Mouse (Mus musculus) heart, postnatal 25 days (tissue): Measurements from ENCODE around the gene Tmsb15b1. TPM values are rescaled to one million over a fixed set of nuclear protein-coding genes. Genes with fewer than 3 reads are reported as not detected.
A peak's percentile ranks its signal among the peaks of the same experiment; 100 is the strongest.
"Not testable (repeated sequence)": the region's sequence is repeated elsewhere in the genome, so short reads cannot be mapped to it uniquely, and the experiment has no call there.

Experiments used
- DNase-seq: peaks from one replicate; pipeline ENCODE4 v3.0.0; 2022; ENCODE audit warnings: low spot score
- intact Hi-C: fragments of 180-260 bp; cut with DNase I; formaldehyde crosslinking; loops from one replicate; pipeline ENCODE4 v1.15.1; 2025
- total RNA-seq, 2 experiments: library from RNA; stranded (reverse); gene quantifications; 2 replicates each; pipeline ENCODE4 v1.2.3; 2021

The Tmsb15b1 gene
- 1 to 10 TPM in 1 of 2 experiments, not detected in 1; 1.2 TPM for total RNA-seq

DNA sequence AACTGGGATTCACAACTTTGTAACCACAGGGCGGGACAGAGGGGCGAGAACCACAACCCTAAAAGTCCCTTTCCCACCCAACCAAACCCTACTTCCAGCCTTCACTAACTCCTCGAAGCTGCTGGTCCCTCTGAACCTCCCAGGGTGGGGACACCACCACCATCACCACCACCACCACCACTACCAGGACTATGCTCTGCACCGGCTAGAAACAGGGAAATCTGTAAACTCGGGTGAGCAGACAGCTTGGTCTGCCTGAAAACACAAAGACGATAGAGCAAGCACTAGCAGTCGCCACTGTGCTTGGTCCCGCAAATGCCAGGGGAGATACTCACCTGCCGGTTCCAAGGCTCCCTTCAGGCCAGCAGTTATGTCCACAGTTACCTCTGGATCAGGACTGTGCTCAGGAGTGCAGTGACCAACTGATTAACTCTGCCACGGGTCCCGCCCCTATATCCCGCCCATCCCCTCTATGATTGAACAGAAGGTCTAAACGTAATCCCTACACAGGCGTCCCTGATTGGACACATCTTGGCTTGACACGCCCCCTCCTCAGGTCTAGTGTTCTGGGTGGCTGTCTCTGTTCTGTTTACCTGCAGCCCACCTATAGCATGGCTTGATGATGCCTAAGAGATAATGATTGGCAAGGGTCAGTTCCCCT, at the start of gene Tmsb15b1, which contains the start of gene Tmsb15l:
Tmsb15b1 (minus strand) TSS at position 451 of the 661 bp plus-strand sequence.
Tmsb15l (minus strand) TSS at position 446 of the 661 bp plus-strand sequence.
- no peak for DNase-seq
- intact Hi-C loops: no loop called here

GRCm38 (mm10) chrX:137019310-137019709, 42.6 kb upstream of the Tmsb15b1 start:
- no peak for DNase-seq
- intact Hi-C loops: no loop called here

DNA sequence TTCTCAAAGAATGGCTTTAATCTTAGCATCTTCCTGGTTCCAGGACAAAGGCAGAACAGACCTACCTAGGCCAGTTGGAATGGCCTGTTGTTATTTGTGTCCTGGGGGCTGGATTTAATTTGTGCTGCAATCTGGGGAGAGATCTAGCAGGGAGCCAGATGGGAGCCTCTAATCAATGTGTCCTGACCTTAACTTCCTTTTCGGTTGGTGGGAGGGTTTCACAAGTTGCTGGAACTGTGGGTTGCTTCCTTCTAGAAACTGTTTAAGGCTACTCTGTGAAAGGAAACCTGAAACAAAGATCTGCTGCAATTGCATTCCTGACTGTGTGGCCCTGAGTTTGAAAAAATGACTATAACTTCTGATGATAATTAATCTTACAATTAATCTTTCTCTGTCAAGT, 41.0 kb upstream of the Tmsb15b1 start:
- DNase-seq: no peak
- intact Hi-C loops: no loop called here

GRCm38 (mm10) chrX:137015099-137015709, 38.5 kb upstream of the Tmsb15b1 start:
- intact Hi-C loops: loop anchor here (2.0 kb wide), 1 partner anchor 272 kb away; the partner anchor contains the start of gene Morf4l2
- no peak for DNase-seq

- intact Hi-C loops: no loop called here
- DNase-seq: no peak
Observed at GRCm38 (mm10) chrX:136996256-136996655, 19.6 kb upstream of the Tmsb15b1 start.

DNA sequence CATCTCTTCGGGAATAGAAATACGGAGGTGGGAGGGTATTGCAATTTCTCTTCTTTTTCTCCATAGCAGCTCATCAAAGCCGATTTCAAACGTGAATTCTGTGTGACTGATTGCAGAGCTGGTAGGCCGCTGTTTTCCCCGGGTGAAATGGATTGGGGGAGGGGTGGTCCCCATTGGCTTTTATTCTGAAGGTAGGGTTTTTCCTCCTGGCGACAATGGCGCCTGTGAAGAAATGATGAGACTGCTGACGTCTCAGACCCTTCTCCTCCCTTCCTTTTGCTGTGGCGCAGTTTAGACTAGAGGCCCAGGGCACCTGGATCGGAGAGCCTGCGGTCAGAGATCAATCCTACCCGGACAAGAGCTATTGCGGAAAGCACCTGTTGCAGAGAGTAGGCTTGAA, 17.0 kb upstream of the Tmsb15b1 start:
- intact Hi-C loops: no loop called here
- no peak for DNase-seq

- intact Hi-C loops: no loop called here
- DNase-seq: peak; percentile 9
Observed at GRCm38 (mm10) chrX:136992978-136993547, 16.4 kb upstream of the Tmsb15b1 start, which contains the start of gene Zcchc18. Gene Zcchc18, plus strand, starts transcription at chrX:136993155.

GRCm38 (mm10) chrX:136992191-136992965, 15.7 kb upstream of the Tmsb15b1 start:
- intact Hi-C loops: no loop called here
- no peak for DNase-seq

DNA sequence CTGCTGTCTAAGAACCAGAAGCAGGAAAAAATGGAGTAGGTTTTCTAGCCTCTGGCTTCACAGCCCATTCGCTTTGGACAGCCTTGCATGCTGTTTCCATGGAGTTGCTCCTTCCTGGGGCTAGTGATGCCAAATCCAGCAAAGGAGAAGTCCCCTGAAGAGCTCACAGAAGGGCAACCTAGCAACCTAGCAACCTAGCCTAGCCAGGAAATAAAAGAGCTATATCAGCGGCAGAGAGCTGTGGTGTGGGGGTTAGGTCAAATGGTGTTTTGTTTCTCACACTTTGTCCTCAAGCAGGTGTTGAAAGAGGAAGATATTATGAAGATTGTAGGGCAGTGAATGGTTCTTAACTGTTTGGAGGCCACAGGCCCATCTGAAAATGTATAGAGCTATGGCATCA, 14.6 kb upstream of the Tmsb15b1 start:
- intact Hi-C loops: no loop called here
- DNase-seq: no peak

- intact Hi-C loops: no loop called here
- DNase-seq: no peak
Observed at GRCm38 (mm10) chrX:136986039-136986438, 9.4 kb upstream of the Tmsb15b1 start.

- no peak for DNase-seq
- intact Hi-C loops: no loop called here
Observed at GRCm38 (mm10) chrX:136978616-136979015, 1.9 kb upstream of the Tmsb15b1 start.

DNA sequence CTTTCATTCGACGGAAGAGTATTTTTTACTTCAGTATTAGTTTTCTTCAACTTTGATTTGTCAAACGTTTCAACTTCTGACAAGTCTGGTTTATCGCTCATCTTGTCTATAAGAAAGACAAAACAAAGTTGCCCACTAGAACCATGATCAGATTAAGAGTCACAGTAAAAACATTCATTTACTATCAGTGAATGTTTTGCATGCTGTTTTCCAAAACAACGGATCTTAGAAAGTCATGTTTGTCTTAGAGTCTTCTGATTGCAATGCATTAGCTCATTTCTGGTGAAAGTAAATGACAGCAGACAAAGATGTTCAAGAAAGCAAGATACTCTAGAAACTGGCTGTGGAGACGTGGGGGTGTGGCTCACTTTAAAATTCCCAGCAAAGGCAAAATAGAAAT, 1.3 kb downstream of the Tmsb15b1 start, which contains the start of gene Tmsb15b2:
Tmsb15b2 (minus strand) TSS at position 101 of the 400 bp plus-strand sequence.
- DNase-seq, intact Hi-C loops: not testable (repeated sequence)

DNA sequence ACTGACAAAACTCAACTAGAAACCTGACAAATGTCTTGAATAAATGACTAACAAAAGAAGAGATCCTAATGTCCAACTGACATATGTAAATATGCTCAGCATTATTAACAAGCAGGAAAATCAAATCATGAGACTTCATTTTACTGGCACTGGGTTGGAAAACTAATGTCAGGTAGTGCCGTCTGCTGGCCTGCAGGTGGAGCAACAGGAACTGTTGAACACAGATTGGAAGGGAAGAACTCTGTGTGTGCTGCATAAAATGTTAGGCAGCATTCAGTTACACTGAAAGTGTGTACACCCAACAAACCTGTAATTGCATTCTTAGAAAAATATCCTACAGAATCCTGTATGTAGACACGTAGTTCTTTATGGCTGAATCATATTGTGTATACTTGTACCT, 17.0 kb downstream of the Tmsb15b1 start:
- intact Hi-C loops: no loop called here
- no peak for DNase-seq

DNA sequence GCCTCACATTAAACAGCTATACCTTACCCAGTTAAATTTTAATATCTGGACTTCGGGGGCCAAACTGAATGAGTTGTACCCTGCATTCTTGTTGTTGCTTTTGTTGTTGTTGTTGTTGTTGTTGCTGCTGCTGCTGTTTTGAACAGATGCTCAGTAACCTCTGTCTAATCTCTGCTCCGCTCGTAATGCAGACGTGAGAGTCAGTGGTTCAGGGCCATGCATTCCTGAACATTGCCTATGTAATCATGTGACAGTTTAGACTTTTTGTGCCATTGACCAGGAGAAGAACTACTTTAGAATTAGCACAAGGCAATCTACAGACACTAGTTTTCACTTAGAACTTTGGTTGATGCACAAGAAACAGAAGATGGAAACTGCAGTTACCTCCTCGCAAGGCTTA, 18.4 kb downstream of the Tmsb15b1 start:
- intact Hi-C loops, DNase-seq: not testable (repeated sequence)

- DNase-seq, intact Hi-C loops: not testable (repeated sequence)
Observed at GRCm38 (mm10) chrX:136957583-136958279, 18.9 kb downstream of the Tmsb15b1 start.

GRCm38 (mm10) chrX:136937985-136938384, 38.7 kb downstream of the Tmsb15b1 start:
- DNase-seq: no peak
- intact Hi-C loops: no loop called here

DNA sequence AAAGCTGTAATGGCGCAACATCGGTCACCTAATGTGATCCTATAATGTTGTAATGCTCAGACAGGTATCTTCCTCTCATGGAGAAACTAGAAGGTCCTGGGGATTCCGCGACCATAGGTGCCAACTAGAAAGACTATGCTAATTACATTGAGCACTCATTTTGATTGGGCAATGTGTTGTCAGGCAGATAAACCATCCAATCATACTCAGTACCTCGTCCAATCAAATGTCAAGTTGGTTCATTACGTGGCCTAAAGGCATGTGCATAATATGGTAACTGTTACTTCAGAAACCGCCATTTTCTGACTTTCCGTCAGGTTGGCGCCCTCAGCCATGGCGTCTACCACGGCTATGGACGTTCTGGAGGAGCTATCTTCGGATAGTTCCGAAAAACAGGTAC, 49.6 kb downstream of the Tmsb15b1 start, which contains the start of gene H2bfm:
H2bfm (plus strand) TSS at position 295 of the 400 bp plus-strand sequence.
- DNase-seq: no peak
- intact Hi-C loops: no loop called here

- intact Hi-C loops: no loop called here
- DNase-seq: no peak
Observed at GRCm38 (mm10) chrX:136925863-136926262, 50.8 kb downstream of the Tmsb15b1 start.
